Mouse (Mus musculus) myocyte (in vitro differentiated cells): ENCODE results near the gene Zfp715. TPM values are rescaled to one million over a fixed set of nuclear protein-coding genes. Genes with fewer than 3 reads are reported as not detected.

Source experiments
- H3K27me3 ChIP-seq: one replicate; pipeline ENCODE4 v1.6.1; 2011; ENCODE audit not compliant: control insufficient read depth, insufficient read depth, insufficient read length
- H3K36me3 ChIP-seq: one replicate; pipeline ENCODE4 v1.6.1; 2011; ENCODE audit not compliant: control insufficient read depth, insufficient read depth
- H3K4me2 ChIP-seq: one replicate; pipeline ENCODE4 v1.6.1; 2011; ENCODE audit warnings: low read depth, control low read depth
- H3K4me3 ChIP-seq: one replicate; pipeline ENCODE4 v1.5.1; 2011; ENCODE audit warnings: mild to moderate bottlenecking, control low read depth, moderate library complexity
- H3K79me2 ChIP-seq: one replicate; pipeline ENCODE4 v1.6.1; 2011; ENCODE audit not compliant: control insufficient read depth, insufficient read depth
- H3ac ChIP-seq: one replicate; pipeline ENCODE4 v1.6.1; 2011; ENCODE audit not compliant: control insufficient read depth, insufficient read length
- CEBPB ChIP-seq: IDR thresholded peaks from 2 replicates; pipeline ENCODE4 v1.6.1; 2011; ENCODE audit warnings: mild to moderate bottlenecking, moderate library complexity; ENCODE audit not compliant: poor library complexity, insufficient read depth, severe bottlenecking
- E2F4 ChIP-seq: IDR thresholded peaks from one replicate; pipeline ENCODE4 v1.6.1; 2011; ENCODE audit warnings: mild to moderate bottlenecking, control low read depth, moderate library complexity; ENCODE audit not compliant: insufficient read depth
- MAX ChIP-seq: IDR thresholded peaks from one replicate; pipeline ENCODE4 v1.6.1; 2011; ENCODE audit warnings: low read depth, mild to moderate bottlenecking, control low read depth
- MYOD1 ChIP-seq, 3 experiments: IDR thresholded peaks; one replicate each; pipeline ENCODE4 v1.6.1; 2011; ENCODE audit warnings: control low read depth in 2 of 3, low read depth in 2 of 3, mild to moderate bottlenecking in 2 of 3, moderate library complexity in 1 of 3; ENCODE audit not compliant: insufficient read length in 2 of 3, control insufficient read depth in 1 of 3
- MYOG ChIP-seq, 3 experiments: IDR thresholded peaks; one replicate each; pipeline ENCODE4 v1.6.1; 2011; ENCODE audit warnings: control low read depth in 2 of 3, low read depth in 2 of 3, mild to moderate bottlenecking in 2 of 3; ENCODE audit not compliant: insufficient read length in 2 of 3, control insufficient read depth in 1 of 3, insufficient read depth in 1 of 3
- POLR2A ChIP-seq: IDR thresholded peaks from one replicate; pipeline ENCODE4 v1.6.1; 2011; ENCODE audit warnings: low read depth, mild to moderate bottlenecking, control low read depth, moderate library complexity; ENCODE audit not compliant: insufficient read length
- POLR2AphosphoS2 ChIP-seq: IDR thresholded peaks from one replicate; pipeline ENCODE4 v1.6.1; 2011; ENCODE audit warnings: low read depth, control low read depth; ENCODE audit not compliant: insufficient read length
- REST ChIP-seq: IDR thresholded peaks from one replicate; pipeline ENCODE4 v1.6.1; 2011; ENCODE audit warnings: mild to moderate bottlenecking, control low read depth, moderate library complexity; ENCODE audit not compliant: insufficient read depth, insufficient read length
- SRF ChIP-seq: IDR thresholded peaks from one replicate; pipeline ENCODE4 v1.6.1; 2011; ENCODE audit warnings: low read depth; ENCODE audit not compliant: control insufficient read depth, insufficient read length
- TCF12 ChIP-seq: IDR thresholded peaks from one replicate; pipeline ENCODE4 v1.6.1; 2011; ENCODE audit warnings: mild to moderate bottlenecking, control low read depth; ENCODE audit not compliant: poor library complexity, insufficient read depth, severe bottlenecking
- TCF3 ChIP-seq: IDR thresholded peaks from one replicate; pipeline ENCODE4 v1.6.1; 2011; ENCODE audit warnings: low read depth, control low read depth; ENCODE audit not compliant: insufficient read length
- USF1 ChIP-seq: IDR thresholded peaks from one replicate; pipeline ENCODE4 v1.6.1; 2011; ENCODE audit warnings: low read depth, mild to moderate bottlenecking, control low read depth, moderate library complexity
- polyA plus RNA-seq: library from polyadenylated mRNA; unstranded; fragments of >200 nt; fragmentation: generic; extraction: Trizol; gene quantifications from one replicate; pipeline ENCODE4 v1.2.1, GENCODE M21; 2012; ENCODE audit warnings: missing spikeins

The Zfp715 gene
- polyA plus RNA-seq, 1 experiment = 2.7 TPM

- peak overlapping the region; percentile 42 for H3K4me2 ChIP-seq
- no peak overlapping the region for H3K4me3 ChIP-seq
Measured at GRCm38 (mm10) chr7:43305235-43305634, 7.9 kb downstream of the Zfp715 start.

GRCm38 (mm10) chr7:43291524-43291923, 21.6 kb downstream of the Zfp715 start:
- Histone ChIP-seq H3K4me2 (no peak overlapping the region), H3K4me3 (no peak overlapping the region), H3K27me3 (no peaks in the 10 kb centered on the region), H3ac (no peak overlapping the region), H3K79me2 (no peaks in the 10 kb centered on the region), H3K36me3 (peaks cover 4% of the 10 kb centered on the region)
- TF ChIP-seq MAX = no peak
- TF ChIP-seq E2F4 = no peak
- TF ChIP-seq USF1 = no peak
- no peak for TF ChIP-seq SRF

More at GRCm38 (mm10) chr7:43305235-43305634, 7.9 kb downstream of the Zfp715 start:
- peaks cover 26% of the 10 kb centered on the region for H3K79me2 ChIP-seq
- H3K36me3 ChIP-seq = peaks cover 27% of the 10 kb centered on the region
- H3ac ChIP-seq = no peak overlapping the region
- no peaks in the 10 kb centered on the region for H3K27me3 ChIP-seq
- no peak for TF ChIP-seq POLR2AphosphoS2
- no peak for TF ChIP-seq MYOG (IDR thresholded peaks at IDR 0.05; ENCODE audit: control insufficient read depth in 1 of 3, insufficient read depth in 1 of 3, insufficient read length in 2 of 3, low read depth in 2 of 3)
- no peak for TF ChIP-seq REST
- no peak for TF ChIP-seq MAX
- TF ChIP-seq MYOD1 (IDR thresholded peaks at IDR 0.05; ENCODE audit: control insufficient read depth in 1 of 3, insufficient read length in 2 of 3, low read depth in 2 of 3) = no peak
- TF ChIP-seq TCF12 = no peak
- TF ChIP-seq TCF3 = no peak
- no peak for TF ChIP-seq CEBPB
- TF ChIP-seq POLR2A = no peak
- no peak for TF ChIP-seq SRF
- TF ChIP-seq E2F4 = no peak
- no peak for TF ChIP-seq USF1

GRCm38 (mm10) chr7:43282859-43283595, 30.1 kb downstream of the Zfp715 start:
- Histone ChIP-seq H3ac (no peak overlapping the region), H3K79me2 (no peaks in the 10 kb centered on the region), H3K4me2 (peak overlapping the region; percentile 60), H3K36me3 (no peaks in the 10 kb centered on the region), H3K27me3 (no peaks in the 10 kb centered on the region), H3K4me3 (no peak overlapping the region)
- TF ChIP-seq CEBPB (no peak), SRF (no peak), POLR2AphosphoS2 (no peak), MAX (no peak), E2F4 (no peak), TCF3 (no peak), POLR2A (no peak), REST (no peak), USF1 (no peak), TCF12 (no peak), MYOG (IDR thresholded peaks at IDR 0.05; ENCODE audit: control insufficient read depth in 1 of 3, insufficient read depth in 1 of 3, insufficient read length in 2 of 3, low read depth in 2 of 3) (no peak), MYOD1 (IDR thresholded peaks at IDR 0.05; ENCODE audit: control insufficient read depth in 1 of 3, insufficient read length in 2 of 3, low read depth in 2 of 3) (no peak)

- H3K4me2 ChIP-seq = no peak overlapping the region
- no peaks in the 10 kb centered on the region for H3K79me2 ChIP-seq
- TF ChIP-seq CEBPB (no peak), USF1 (no peak), REST (no peak), SRF (no peak), MYOG (IDR thresholded peaks at IDR 0.05; ENCODE audit: control insufficient read depth in 1 of 3, insufficient read depth in 1 of 3, insufficient read length in 2 of 3, low read depth in 2 of 3) (no peak), POLR2A (no peak), TCF12 (no peak), E2F4 (no peak), MYOD1 (IDR thresholded peaks at IDR 0.05; ENCODE audit: control insufficient read depth in 1 of 3, insufficient read length in 2 of 3, low read depth in 2 of 3) (no peak), MAX (no peak), TCF3 (no peak), POLR2AphosphoS2 (no peak)
- H3K4me3 ChIP-seq = no peak overlapping the region
- H3K27me3 ChIP-seq = no peaks in the 10 kb centered on the region
- H3K36me3 ChIP-seq = no peaks in the 10 kb centered on the region
- H3ac ChIP-seq = no peak overlapping the region
Measured at GRCm38 (mm10) chr7:43282459-43282858, 30.6 kb downstream of the Zfp715 start.
